Mouse (Mus musculus): Measurements from ENCODE around the gene Mical3. TPM values are rescaled to one million over a fixed set of nuclear protein-coding genes. Genes with fewer than 3 reads are reported as not detected.

Gene Mical3
- polyA plus RNA-seq, 2 experiments, result 13.3 to 17.3 TPM

DNA sequence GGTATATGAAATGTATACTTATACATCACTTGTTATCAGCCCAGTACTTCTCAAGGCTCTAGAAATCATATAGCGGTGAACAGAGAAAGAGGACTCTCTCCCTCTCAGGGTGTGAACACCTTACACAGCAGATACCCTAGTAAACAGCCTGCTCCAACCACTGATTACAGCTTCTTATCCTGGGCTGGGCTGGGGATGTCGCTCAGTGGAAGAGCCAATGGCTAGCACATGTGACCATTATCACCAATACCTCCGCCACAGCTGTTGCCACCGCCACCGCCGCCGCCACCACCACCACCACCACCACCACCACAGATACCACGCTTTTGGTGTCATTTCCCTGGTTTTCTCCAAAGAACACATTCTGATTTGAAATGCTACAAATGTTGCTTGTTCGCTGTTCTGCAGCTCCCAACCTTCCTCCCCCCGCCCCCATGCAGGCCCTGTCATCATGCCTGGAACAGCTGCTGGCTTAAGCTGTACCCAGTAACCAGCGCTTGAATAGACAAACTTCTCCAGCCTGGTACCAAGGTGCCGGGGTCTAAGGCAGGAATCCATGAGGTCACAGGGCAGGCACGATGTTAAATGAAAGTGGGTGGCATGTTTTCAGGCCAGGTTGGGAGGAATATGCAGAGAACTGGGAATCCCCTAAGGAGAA lies 78.7 kb downstream of the Mical3 start:
- no peak for TF ChIP-seq POLR2A (IDR thresholded peaks at IDR 0.05; ENCODE audit: borderline replicate concordance, extremely low read depth, insufficient read depth, insufficient read length)

DNA sequence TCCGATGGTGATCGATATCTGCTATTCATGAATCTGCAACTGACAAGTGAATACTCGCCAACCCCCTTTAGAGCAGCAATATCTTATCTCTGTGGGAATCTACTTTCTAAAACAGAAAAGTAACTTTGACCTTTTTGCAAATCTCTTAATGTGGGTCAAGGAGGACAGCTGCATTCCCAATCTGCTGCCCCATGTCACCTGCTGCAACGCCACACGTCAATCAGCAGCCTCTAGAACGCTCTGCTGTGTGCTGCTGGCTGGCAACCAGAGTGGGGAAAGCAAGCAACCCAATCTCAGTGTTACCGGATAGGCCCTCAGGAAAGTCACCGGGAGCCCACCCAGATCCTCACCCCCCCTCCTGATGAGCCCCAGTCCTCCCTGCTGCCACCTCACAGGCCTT lies 79.4 kb downstream of the Mical3 start:
- ATAC-seq (ENCODE audit: low FRiP score, low read depth), result peak; percentile 71
- Histone ChIP-seq H3K4me1 (ENCODE audit: control insufficient read depth, insufficient read depth, low read length) (peaks cover 8% of the 10 kb centered on the region; the same call in 1 of the 2 replicates), H3K9me3 (ENCODE audit: control insufficient read depth, low read length) (no peaks in the 10 kb centered on the region), H3K4me2 (replicated peaks; ENCODE audit: low read depth, low read length, severe bottlenecking) (no peak overlapping the region), H3K27me3 (ENCODE audit: control insufficient read depth, insufficient read depth, low read length) (no peaks in the 10 kb centered on the region), H3K4me3 (replicated peaks; ENCODE audit: low read length) (no peak overlapping the region), H3K9ac (ENCODE audit: low read depth, low read length, severe bottlenecking) (no peak overlapping the region), H3K36me3 (ENCODE audit: control insufficient read depth, insufficient read depth, low read length) (no peaks in the 10 kb centered on the region), H3K27ac (replicated peaks; ENCODE audit: low read depth, low read length) (no peak overlapping the region)
- TF ChIP-seq POLR2A (IDR thresholded peaks at IDR 0.05; ENCODE audit: borderline replicate concordance, extremely low read depth, insufficient read depth, insufficient read length), result no peak
- no peak for DNase-seq (ENCODE audit: low spot score)
- WGBS, result 64% methylated on average over 8 of the region's 8 CpGs

More for the DNA sequence above, 78.7 kb downstream of the Mical3 start:
- no peak overlapping the region for H3K4me2 ChIP-seq (replicated peaks; ENCODE audit: low read depth, low read length, severe bottlenecking)
- DNase-seq (ENCODE audit: low spot score), result no peak
- H3K9me3 ChIP-seq (ENCODE audit: control insufficient read depth, low read length), result no peaks in the 10 kb centered on the region
- H3K27ac ChIP-seq (replicated peaks; ENCODE audit: low read depth, low read length), result no peak overlapping the region
- ATAC-seq (ENCODE audit: low FRiP score, low read depth), result no peak
- 93% methylated on average over 13 of the region's 13 CpGs for WGBS
- no peak overlapping the region for H3K9ac ChIP-seq (ENCODE audit: low read depth, low read length, severe bottlenecking)
- peaks cover 8% of the 10 kb centered on the region; the same call in 1 of the 2 replicates for H3K4me1 ChIP-seq (ENCODE audit: control insufficient read depth, insufficient read depth, low read length)
- H3K36me3 ChIP-seq (ENCODE audit: control insufficient read depth, insufficient read depth, low read length), result no peaks in the 10 kb centered on the region
- H3K27me3 ChIP-seq (ENCODE audit: control insufficient read depth, insufficient read depth, low read length), result no peaks in the 10 kb centered on the region
- no peak overlapping the region for H3K4me3 ChIP-seq (replicated peaks; ENCODE audit: low read length)

DNA sequence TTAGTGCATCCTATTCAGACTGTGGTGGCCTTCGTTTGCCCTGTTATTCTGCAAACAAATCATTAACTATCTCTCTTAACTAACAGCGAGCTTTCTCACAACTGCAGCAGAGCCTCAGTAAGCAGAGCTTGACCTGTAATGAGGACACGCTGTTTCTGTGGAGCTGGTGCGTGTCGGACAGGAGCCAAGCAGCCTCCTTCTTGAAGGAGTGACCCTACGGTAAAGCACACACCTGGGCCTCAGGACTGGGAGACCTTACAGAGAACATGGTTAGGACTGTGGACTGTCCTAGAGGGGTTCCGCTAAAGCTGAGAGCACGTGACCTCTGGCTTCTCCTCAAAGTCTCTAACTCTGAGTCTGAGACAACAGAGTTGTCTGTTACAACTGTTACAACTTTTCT lies 82.1 kb downstream of the Mical3 start:
- TF ChIP-seq POLR2A (IDR thresholded peaks at IDR 0.05; ENCODE audit: borderline replicate concordance, extremely low read depth, insufficient read depth, insufficient read length), result no peak
- H3K4me3 ChIP-seq (replicated peaks; ENCODE audit: low read length), result no peak overlapping the region

GRCm38 (mm10) chr6:121045345-121046080 lies 85.3 kb downstream of the Mical3 start:
- WGBS, result 59% methylated on average over 20 of the region's 20 CpGs
- Histone ChIP-seq H3K9ac (ENCODE audit: low read depth, low read length, severe bottlenecking) (no peak overlapping the region), H3K4me2 (replicated peaks; ENCODE audit: low read depth, low read length, severe bottlenecking) (no peak overlapping the region), H3K9me3 (ENCODE audit: control insufficient read depth, low read length) (no peaks in the 10 kb centered on the region), H3K27ac (replicated peaks; ENCODE audit: low read depth, low read length) (no peak overlapping the region), H3K36me3 (ENCODE audit: control insufficient read depth, insufficient read depth, low read length) (peaks cover 1% of the 10 kb centered on the region; the same call in 1 of the 2 replicates), H3K4me3 (replicated peaks; ENCODE audit: low read length) (no peak overlapping the region), H3K4me1 (ENCODE audit: control insufficient read depth, insufficient read depth, low read length) (peaks cover 23% of the 10 kb centered on the region), H3K27me3 (ENCODE audit: control insufficient read depth, insufficient read depth, low read length) (no peaks in the 10 kb centered on the region)
- DNase-seq (ENCODE audit: low spot score) (no peak), ATAC-seq (ENCODE audit: low FRiP score, low read depth) (no peak)
- no peak for TF ChIP-seq POLR2A (IDR thresholded peaks at IDR 0.05; ENCODE audit: borderline replicate concordance, extremely low read depth, insufficient read depth, insufficient read length)

More for the DNA sequence above, 82.1 kb downstream of the Mical3 start:
- no peaks in the 10 kb centered on the region for H3K27me3 ChIP-seq (ENCODE audit: control insufficient read depth, insufficient read depth, low read length)
- H3K9ac ChIP-seq (ENCODE audit: low read depth, low read length, severe bottlenecking), result no peak overlapping the region
- 77% methylated on average over 8 of the region's 8 CpGs for WGBS
- peaks cover 18% of the 10 kb centered on the region for H3K4me1 ChIP-seq (ENCODE audit: control insufficient read depth, insufficient read depth, low read length)
- DNase-seq (ENCODE audit: low spot score) (no peak), ATAC-seq (ENCODE audit: low FRiP score, low read depth) (no peak)
- no peak overlapping the region for H3K4me2 ChIP-seq (replicated peaks; ENCODE audit: low read depth, low read length, severe bottlenecking)
- no peaks in the 10 kb centered on the region for H3K9me3 ChIP-seq (ENCODE audit: control insufficient read depth, low read length)
- H3K27ac ChIP-seq (replicated peaks; ENCODE audit: low read depth, low read length), result no peak overlapping the region
- no peaks in the 10 kb centered on the region for H3K36me3 ChIP-seq (ENCODE audit: control insufficient read depth, insufficient read depth, low read length)

GRCm38 (mm10) chr6:121043434-121044189 lies 87.2 kb downstream of the Mical3 start:
- Histone ChIP-seq H3K4me2 (replicated peaks; ENCODE audit: low read depth, low read length, severe bottlenecking) (no peak overlapping the region), H3K27me3 (ENCODE audit: control insufficient read depth, insufficient read depth, low read length) (no peaks in the 10 kb centered on the region), H3K27ac (replicated peaks; ENCODE audit: low read depth, low read length) (peak overlapping the region; percentile 39; the same call in 1 of the 2 replicates), H3K9ac (ENCODE audit: low read depth, low read length, severe bottlenecking) (no peak overlapping the region), H3K4me1 (ENCODE audit: control insufficient read depth, insufficient read depth, low read length) (peaks cover 23% of the 10 kb centered on the region), H3K36me3 (ENCODE audit: control insufficient read depth, insufficient read depth, low read length) (peaks cover 11% of the 10 kb centered on the region; the same call in 1 of the 2 replicates), H3K9me3 (ENCODE audit: control insufficient read depth, low read length) (no peaks in the 10 kb centered on the region), H3K4me3 (replicated peaks; ENCODE audit: low read length) (no peak overlapping the region)
- WGBS, result 30% methylated on average over 14 of the region's 14 CpGs
- ATAC-seq (ENCODE audit: low FRiP score, low read depth), result peak; percentile 51; the same call in 1 of the 2 replicates
- DNase-seq (ENCODE audit: low spot score), result peak; percentile 27
- no peak for TF ChIP-seq POLR2A (IDR thresholded peaks at IDR 0.05; ENCODE audit: borderline replicate concordance, extremely low read depth, insufficient read depth, insufficient read length)

Data from limb, embryonic 14.5 days (tissue).